Mouse (Mus musculus) cerebellum, postnatal 4 days (tissue): Measurements from ENCODE around the gene Asphd1.

Experiments
- DNase-seq, 2 experiments: peaks; one replicate each; pipeline ENCODE4 v3.0.0; 2022; ENCODE audit warnings: low spot score in 2 of 2, mixed read lengths in 1 of 2

Asphd1 gene

DNA sequence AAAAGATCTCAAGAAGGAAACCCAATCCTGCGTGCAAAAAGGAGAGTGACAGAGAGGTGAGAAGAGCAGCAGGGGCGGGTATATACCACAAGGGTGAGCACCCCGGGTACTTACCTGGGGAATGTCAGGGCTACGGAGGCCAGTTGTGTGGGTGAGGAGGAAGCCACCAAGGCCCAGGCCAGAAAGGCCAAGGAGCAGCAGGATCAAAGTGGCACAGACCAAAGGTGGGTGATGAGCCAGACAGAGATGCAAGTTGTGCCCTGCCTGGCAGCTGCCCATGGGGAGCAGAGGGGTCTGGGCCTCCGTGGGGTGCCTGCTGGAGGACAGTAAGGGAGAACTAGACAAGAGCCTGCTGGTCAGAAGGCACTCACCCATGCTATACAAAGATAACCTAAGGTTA is 52.5 kb downstream of the Asphd1 start:
- no peak for DNase-seq
